8 mouse cellular contexts compared by ENCODE assay signal in the genomic region with DNA sequence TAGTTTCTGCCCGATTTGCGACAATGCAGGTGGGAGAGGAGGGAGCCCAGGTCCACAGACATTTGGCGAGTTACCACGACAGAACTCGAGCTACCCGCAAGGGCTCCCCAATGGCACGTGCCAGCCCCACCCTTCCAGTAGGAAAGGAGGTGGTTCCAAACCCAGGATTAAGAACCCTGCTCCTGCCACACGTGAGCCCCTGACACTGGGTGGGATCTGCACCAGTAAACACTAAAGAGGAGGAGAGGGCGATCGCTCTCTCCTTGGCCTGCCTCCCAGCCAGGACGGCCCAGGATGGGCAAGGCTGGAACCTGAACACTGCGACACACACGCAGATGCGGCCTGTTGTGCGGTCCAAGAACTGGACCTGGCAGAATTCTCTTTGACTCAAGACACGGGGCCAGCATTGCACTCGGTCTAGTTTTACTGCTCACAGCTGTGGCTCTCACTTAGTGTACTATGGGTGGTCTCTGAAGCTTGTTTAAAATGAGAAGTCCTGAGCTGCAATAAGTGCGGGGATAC. TPM values are rescaled to one million over a fixed set of nuclear protein-coding genes. Genes with fewer than 3 reads are reported as not detected.
DNase-seq lines count a peak whose midpoint lies in the region; ATAC-seq and TF ChIP-seq lines count a peak whose summit lies in the region.

No protein-coding gene starts in this region.

- no peak for TF ChIP-seq POLR2A in ES-Bruce4 (IDR thresholded peaks at IDR 0.05; ENCODE audit: insufficient read depth, low read length)

- peak overlapping the region; percentile 35 for H3K4me3 ChIP-seq in ES-Bruce4 (ENCODE audit: low read depth, low read length)
- H3K4me3 ChIP-seq in forebrain, embryonic 12.5 days (replicated peaks): peak overlapping the region; percentile 61
- peak overlapping the region; percentile 27 for H3K4me3 ChIP-seq in hindbrain, embryonic 11.5 days (ENCODE audit: low read depth, low read length)
- peak overlapping the region; percentile 28 for H3K4me3 ChIP-seq in midbrain, embryonic 11.5 days (ENCODE audit: low read depth, low read length)
- H3K4me3 ChIP-seq in stomach, embryonic 15.5 days (replicated peaks): peak overlapping the region; percentile 66

- H3K4me2 ChIP-seq in forebrain, embryonic 12.5 days: peak overlapping the region; percentile 100
- H3K4me2 ChIP-seq in hindbrain, embryonic 11.5 days (replicated peaks; ENCODE audit: low read depth, low read length): peak overlapping the region; percentile 100
- H3K4me2 ChIP-seq in midbrain, embryonic 11.5 days: peak overlapping the region; percentile 100
- peak overlapping the region; percentile 100 for H3K4me2 ChIP-seq in stomach, embryonic 15.5 days

- DNase-seq in brain, adult 2 months (ENCODE audit: low read depth, low spot score): peak; percentile 74
- peak; percentile 59 for DNase-seq in hindbrain, embryonic 11.5 days (ENCODE audit: low spot score)
- peak; percentile 28 to 30 for DNase-seq in left cerebral cortex, adult 8-10 months (ENCODE audit: low spot score in 2 of 2)
- peak; percentile 94 for DNase-seq in midbrain, embryonic 11.5 days (ENCODE audit: low spot score, missing footprints)
- DNase-seq in spleen, adult 12 weeks (ENCODE audit: low spot score): no peak

- H3K9me3 ChIP-seq in ES-Bruce4 (replicated peaks; ENCODE audit: control insufficient read depth, insufficient read depth, low read length, poor library complexity, severe bottlenecking): no peaks in the 10 kb centered on the region
- H3K9me3 ChIP-seq in forebrain, embryonic 12.5 days: no peaks in the 10 kb centered on the region
- H3K9me3 ChIP-seq in hindbrain, embryonic 11.5 days (ENCODE audit: control insufficient read depth, low read length): no peaks in the 10 kb centered on the region
- no peaks in the 10 kb centered on the region for H3K9me3 ChIP-seq in midbrain, embryonic 11.5 days (ENCODE audit: control insufficient read depth, low read length)
- H3K9me3 ChIP-seq in stomach, embryonic 15.5 days: no peaks in the 10 kb centered on the region

- H3K9ac ChIP-seq in ES-Bruce4 (ENCODE audit: low read depth, poor library complexity, severe bottlenecking): no peak overlapping the region
- H3K9ac ChIP-seq in forebrain, embryonic 12.5 days: peak overlapping the region; percentile 68
- 0 out of 2 replicates have a peak overlapping the region, but pooled peaks have one; percentile 23 for H3K9ac ChIP-seq in hindbrain, embryonic 11.5 days (ENCODE audit: low read depth, low read length)
- H3K9ac ChIP-seq in midbrain, embryonic 11.5 days (ENCODE audit: low read length): peak overlapping the region; percentile 33
- H3K9ac ChIP-seq in stomach, embryonic 15.5 days: no peak overlapping the region

- no peak for TF ChIP-seq EP300 in ES-Bruce4 (IDR thresholded peaks at IDR 0.05; ENCODE audit: insufficient read depth, low read depth, low read length)

- H3K27me3 ChIP-seq in ES-Bruce4 (ENCODE audit: control insufficient read depth, insufficient read depth, low read length, poor library complexity, severe bottlenecking): peaks cover 3% of the 10 kb centered on the region
- H3K27me3 ChIP-seq in forebrain, embryonic 12.5 days: peaks cover 45% of the 10 kb centered on the region
- H3K27me3 ChIP-seq in hindbrain, embryonic 11.5 days (ENCODE audit: control insufficient read depth, insufficient read depth, low read length): peaks cover 21% of the 10 kb centered on the region; the same call in 1 of the 2 replicates
- H3K27me3 ChIP-seq in midbrain, embryonic 11.5 days (ENCODE audit: control insufficient read depth, insufficient read depth, low read length): peaks cover 19% of the 10 kb centered on the region
- H3K27me3 ChIP-seq in stomach, embryonic 15.5 days (replicated peaks): peaks cover 14% of the 10 kb centered on the region; the same call in 1 of the 2 replicates

- no peak for TF ChIP-seq CTCF in ES-Bruce4 (IDR thresholded peaks at IDR 0.05; ENCODE audit: low read depth, low read length)

- under 1% methylated on average over 18 of the region's 18 CpGs for WGBS in forebrain, embryonic 12.5 days
- 2% methylated on average over 18 of the region's 18 CpGs for WGBS in hindbrain, embryonic 11.5 days
- 2% methylated on average over 17 of the region's 18 CpGs for WGBS in midbrain, embryonic 11.5 days
- 2% methylated on average over 18 of the region's 18 CpGs for WGBS in stomach, embryonic 15.5 days

- H3K4me1 ChIP-seq in ES-Bruce4 (ENCODE audit: control insufficient read depth, insufficient read depth, low read length): no peaks in the 10 kb centered on the region
- H3K4me1 ChIP-seq in forebrain, embryonic 12.5 days: peaks cover 16% of the 10 kb centered on the region
- peaks cover 10% of the 10 kb centered on the region; the same call in 1 of the 2 replicates for H3K4me1 ChIP-seq in hindbrain, embryonic 11.5 days (replicated peaks; ENCODE audit: control insufficient read depth, insufficient read depth, low read length)
- H3K4me1 ChIP-seq in midbrain, embryonic 11.5 days (ENCODE audit: control insufficient read depth, insufficient read depth, low read length): peaks cover 11% of the 10 kb centered on the region; the same call in 1 of the 2 replicates
- H3K4me1 ChIP-seq in stomach, embryonic 15.5 days: peaks cover 13% of the 10 kb centered on the region; the same call in 1 of the 2 replicates

- no peaks in the 10 kb centered on the region for H3K36me3 ChIP-seq in ES-Bruce4 (ENCODE audit: control insufficient read depth, insufficient read depth, low read length, poor library complexity, severe bottlenecking)
- H3K36me3 ChIP-seq in forebrain, embryonic 12.5 days (replicated peaks): no peaks in the 10 kb centered on the region
- H3K36me3 ChIP-seq in hindbrain, embryonic 11.5 days (ENCODE audit: control insufficient read depth, insufficient read depth, low read length): no peaks in the 10 kb centered on the region
- H3K36me3 ChIP-seq in midbrain, embryonic 11.5 days (ENCODE audit: control insufficient read depth, insufficient read depth, low read length): no peaks in the 10 kb centered on the region
- H3K36me3 ChIP-seq in stomach, embryonic 15.5 days: no peaks in the 10 kb centered on the region

- H3K27ac ChIP-seq in ES-Bruce4 (ENCODE audit: insufficient read depth, low read length): no peak overlapping the region
- peak overlapping the region; percentile 76; the same call in 1 of the 2 replicates for H3K27ac ChIP-seq in forebrain, embryonic 12.5 days
- no peak overlapping the region for H3K27ac ChIP-seq in hindbrain, embryonic 11.5 days (ENCODE audit: low read depth, low read length)
- no peak overlapping the region for H3K27ac ChIP-seq in midbrain, embryonic 11.5 days (ENCODE audit: low read depth, low read length)
- no peak overlapping the region for H3K27ac ChIP-seq in stomach, embryonic 15.5 days

- ATAC-seq in forebrain, embryonic 12.5 days (ENCODE audit: low FRiP score): peak; percentile 64
- ATAC-seq in hindbrain, embryonic 11.5 days (ENCODE audit: low FRiP score): peak; percentile 69
- ATAC-seq in midbrain, embryonic 11.5 days (ENCODE audit: low FRiP score): peak; percentile 78
- peak; percentile 47 for ATAC-seq in stomach, embryonic 15.5 days (ENCODE audit: insufficient read depth, low FRiP score, low read depth)

RNA-seq across cellular contexts. Expression of a gene that starts 0.6 kb away (rescaled TPM):
- 1.9 and 2.4 TPM in 2 replicates for polyA plus RNA-seq in ES-Bruce4 (2011; ENCODE audit: insufficient read depth, insufficient read length, low read depth, missing spikeins)
- polyA plus RNA-seq in forebrain, embryonic 12.5 days (2016; fragmentation: Nextera tagmentation; extraction: Ambion mirVana): 36.6 and 36.9 TPM in 2 replicates
- 14.1 and 14.3 TPM in 2 replicates for polyA plus RNA-seq in hindbrain, embryonic 11.5 days (2014; fragmentation: Nextera tagmentation; extraction: Ambion mirVana)
- 100 to 1,000 TPM in 1 of 4 experiments, 10 to 100 TPM in 3; 83.3 to 103 (median 87.8) TPM for total RNA-seq in left cerebral cortex, adult 8-10 months (2022)
- polyA plus RNA-seq in midbrain, embryonic 11.5 days (2014; fragmentation: Nextera tagmentation; extraction: Ambion mirVana): 28.6 and 29.7 TPM in 2 replicates
- 11.6 and 12.0 TPM in 2 replicates for polyA plus RNA-seq in stomach, embryonic 15.5 days (2015; fragmentation: Nextera tagmentation; extraction: Ambion mirVana)

Comparison
In these comparisons a context has a peak if more than half of its experiments do, and no peak if none do; other contexts are left out.
1. H3K9ac ChIP-seq: peak in forebrain, embryonic 12.5 days (single experiment), hindbrain, embryonic 11.5 days (single experiment) and midbrain, embryonic 11.5 days (single experiment); none in ES-Bruce4 (single experiment) and stomach, embryonic 15.5 days (single experiment).
2. Peak in every context shown above with its lines, with median percentiles within 50 percentile points of each other: H3K4me3 ChIP-seq, ATAC-seq and H3K4me2 ChIP-seq.